Mouse (Mus musculus): Measurements from ENCODE around the gene Hhatl. TPM values are rescaled to one million over a fixed set of nuclear protein-coding genes. Genes with fewer than 3 reads are reported as not detected.

The Hhatl gene
- polyA plus RNA-seq, 2 experiments from 2014 or later, result not detected

DNA sequence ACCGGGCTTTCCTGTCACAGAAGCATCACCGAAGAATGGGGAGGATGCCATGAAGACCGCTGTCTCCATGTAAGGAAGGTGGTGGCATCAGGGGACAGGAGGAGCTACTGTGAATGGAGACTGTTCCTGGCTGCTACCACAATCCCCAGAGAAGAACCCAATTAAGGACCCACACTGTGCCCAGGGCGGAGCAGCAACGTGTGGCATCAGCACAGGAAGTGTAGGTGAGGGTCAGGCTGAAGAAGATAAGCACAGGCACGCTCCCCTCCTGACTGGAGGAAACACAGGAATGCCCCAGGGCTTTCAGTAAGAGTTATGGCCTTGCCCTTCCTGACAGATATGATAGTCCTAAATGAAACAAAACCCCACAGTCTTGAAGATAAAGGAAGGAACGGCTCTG is 10.4 kb upstream of the Hhatl start:
- ATAC-seq, result no peak

DNA sequence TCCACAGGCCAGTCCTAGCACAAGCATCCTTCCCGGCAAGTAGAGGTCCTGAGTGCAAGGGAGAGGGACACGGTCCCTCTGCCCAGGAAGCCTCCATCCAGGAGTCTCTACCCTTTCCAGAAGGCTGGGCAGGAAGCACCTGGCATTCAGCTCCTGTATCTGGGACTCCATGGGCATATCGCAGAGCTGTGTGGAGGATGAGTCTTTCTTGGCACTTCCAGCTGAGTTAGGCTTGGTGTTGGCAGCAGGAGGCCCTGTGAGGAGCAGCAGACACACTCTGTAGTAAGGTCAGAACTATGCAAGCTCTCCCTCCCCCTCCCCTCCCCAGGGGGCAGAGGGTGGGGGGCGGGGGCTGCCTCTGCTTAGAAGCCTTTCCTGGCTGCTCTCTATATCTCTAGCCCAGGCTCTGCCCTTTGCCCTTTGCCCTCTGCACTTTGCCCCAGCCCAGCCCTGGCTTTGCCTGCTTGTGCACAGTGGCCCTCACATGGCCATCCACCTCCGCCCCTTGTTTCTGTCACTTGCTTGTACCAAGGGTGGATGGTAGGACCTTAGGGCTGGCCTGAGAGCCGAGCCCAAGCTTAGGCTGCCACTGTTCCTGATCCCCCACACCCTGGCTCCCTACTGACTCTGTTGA is 6.7 kb upstream of the Hhatl start:
- ATAC-seq, result no peak

DNA sequence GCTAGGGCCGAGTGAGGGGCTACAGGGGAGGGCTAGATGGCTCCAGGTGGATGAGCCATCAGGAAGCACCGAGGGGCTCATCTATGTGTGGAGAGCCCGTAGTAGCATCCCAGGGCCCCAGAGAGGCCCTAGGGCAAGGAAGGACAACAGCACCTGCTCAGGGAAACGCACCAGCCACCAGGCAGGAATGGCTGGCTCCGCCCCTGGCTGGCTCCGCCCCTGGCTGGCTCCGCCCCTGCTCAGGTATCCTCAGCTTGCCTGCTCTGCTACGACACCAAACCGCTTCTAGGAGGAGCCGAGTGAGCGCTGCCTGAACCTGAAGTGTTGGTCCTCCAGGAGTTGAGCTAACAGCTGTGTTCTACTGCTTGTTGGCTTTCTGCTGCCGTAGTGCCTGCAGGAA is 5.4 kb upstream of the Hhatl start:
- no peak for ATAC-seq

DNA sequence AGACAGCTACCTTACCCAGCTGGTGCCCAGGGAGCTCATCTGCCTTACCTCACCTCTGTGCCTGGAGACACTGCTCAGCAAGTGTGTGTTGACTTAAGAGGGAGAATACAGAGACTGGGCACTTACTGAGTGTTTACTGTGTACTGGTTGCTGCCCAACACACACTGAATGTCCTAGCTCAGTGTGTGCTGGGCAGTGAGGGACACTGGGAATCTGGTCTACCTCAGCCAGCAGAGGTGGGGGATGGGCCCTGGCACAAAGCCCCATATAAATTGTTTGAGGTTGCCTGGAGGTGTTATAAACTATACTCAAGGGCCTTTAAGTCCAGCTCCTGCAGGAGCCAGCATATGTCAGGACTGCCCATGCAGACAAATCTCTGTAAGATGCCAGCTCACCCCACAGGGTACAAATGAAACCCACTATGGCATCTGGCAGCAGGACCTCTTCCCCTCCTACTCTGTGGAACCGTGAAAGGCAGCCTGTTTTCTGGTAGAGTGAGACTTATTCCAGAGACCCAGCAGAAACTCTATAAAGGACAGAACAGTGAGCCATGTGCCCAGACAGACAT is 2.7 kb upstream of the Hhatl start:
- no peak for ATAC-seq

DNA sequence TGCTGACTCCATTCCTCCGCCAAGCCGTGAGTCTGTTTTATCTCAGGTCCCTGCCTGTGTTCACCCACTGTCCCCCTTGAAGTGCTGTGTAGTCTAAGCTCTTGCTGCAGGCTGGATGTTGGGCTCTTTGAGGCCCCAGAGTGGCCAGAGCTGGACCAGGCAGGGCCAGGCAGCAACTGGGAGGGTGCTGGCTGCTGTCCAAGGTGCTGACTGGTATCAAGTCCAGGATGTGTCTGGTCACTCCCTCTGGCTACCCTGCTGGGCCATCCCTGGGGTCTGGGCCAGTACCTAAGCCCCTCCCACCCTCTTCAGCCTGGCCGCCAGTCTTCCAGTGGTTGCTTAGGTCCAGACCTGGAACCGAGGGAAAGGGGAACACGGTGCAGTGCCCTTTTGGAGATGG is 1.1 kb downstream of the Hhatl start:
- ATAC-seq, result no peak

DNA sequence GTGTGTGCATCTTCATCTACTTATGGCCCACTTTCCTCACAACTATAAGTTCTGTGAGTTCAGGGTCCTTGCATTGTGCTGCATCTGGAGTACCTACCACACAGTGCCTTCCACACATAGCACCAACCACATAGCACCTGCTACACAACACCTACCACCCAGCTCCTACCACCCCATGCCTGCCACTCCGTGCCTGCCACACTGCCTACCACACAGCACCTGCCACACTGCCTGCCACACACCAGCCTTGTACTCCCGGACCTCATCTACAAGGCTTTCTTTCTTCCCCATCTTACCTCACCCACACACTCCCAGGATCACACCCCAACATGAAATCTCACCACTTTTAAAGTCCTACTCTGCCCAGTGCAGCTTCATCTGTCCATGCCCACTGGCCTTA is 5.9 kb downstream of the Hhatl start:
- no peak for ATAC-seq

GRCm38 (mm10) chr9:121785261-121785660 is 7.0 kb downstream of the Hhatl start:
- ATAC-seq, result no peak

- no peak for ATAC-seq
Measured at GRCm38 (mm10) chr9:121784801-121785200, 7.5 kb downstream of the Hhatl start.

DNA sequence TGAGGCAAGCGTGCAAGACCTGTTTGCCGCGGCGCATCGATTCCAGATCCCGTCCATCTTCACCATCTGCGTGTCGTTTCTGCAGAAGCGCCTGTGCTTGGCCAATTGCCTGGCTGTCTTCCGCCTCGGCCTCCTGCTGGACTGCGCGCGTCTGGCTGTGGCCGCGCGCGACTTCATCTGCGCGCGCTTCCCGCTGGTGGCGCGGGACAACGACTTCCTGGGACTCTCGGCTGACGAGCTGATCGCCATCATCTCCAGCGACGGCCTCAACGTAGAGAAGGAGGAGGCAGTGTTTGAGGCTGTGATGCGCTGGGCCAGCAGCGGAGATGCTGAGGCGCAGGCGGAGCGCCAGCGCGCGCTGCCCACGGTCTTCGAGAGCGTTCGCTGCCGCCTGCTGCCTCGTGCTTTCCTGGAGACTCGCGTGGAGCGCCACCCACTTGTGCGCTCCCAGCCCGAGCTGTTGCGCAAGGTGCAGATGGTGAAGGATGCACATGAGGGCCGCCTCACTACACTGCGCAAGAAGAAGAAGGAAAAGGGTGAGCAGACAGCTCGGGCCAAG is 14.2 kb downstream of the Hhatl start:
- no peak for ATAC-seq

DNA sequence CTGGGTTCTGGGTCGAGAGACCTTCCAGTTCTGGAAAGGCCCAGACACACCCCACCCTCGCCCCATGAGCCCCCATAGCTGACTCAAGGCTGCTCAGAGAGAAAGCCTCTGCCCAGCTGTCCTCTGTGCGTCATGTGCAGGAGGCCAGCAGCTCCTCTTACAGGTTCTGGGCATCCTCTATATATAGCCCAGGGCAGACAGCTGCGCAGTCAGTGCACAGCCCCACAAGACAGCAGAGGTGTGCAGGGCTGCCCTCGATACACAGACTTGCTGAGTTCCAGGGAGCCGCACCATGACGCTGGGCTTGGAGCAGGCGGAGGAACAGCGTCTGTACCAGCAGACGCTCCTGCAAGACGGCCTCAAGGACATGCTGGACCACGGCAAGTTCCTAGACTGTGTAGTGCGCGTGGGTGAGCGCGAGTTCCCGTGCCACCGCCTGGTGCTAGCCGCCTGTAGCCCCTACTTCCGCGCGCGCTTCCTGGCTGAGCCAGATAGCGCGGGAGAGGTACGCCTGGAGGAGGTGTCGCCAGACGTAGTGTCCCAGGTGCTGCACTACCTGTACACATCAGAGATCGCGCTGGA is 14.7 kb downstream of the Hhatl start, which contains the start of gene Klhl40:
Gene Klhl40 (plus strand): TSS at position 124 of the 582 bp plus-strand sequence.
- ATAC-seq, result no peak

DNA sequence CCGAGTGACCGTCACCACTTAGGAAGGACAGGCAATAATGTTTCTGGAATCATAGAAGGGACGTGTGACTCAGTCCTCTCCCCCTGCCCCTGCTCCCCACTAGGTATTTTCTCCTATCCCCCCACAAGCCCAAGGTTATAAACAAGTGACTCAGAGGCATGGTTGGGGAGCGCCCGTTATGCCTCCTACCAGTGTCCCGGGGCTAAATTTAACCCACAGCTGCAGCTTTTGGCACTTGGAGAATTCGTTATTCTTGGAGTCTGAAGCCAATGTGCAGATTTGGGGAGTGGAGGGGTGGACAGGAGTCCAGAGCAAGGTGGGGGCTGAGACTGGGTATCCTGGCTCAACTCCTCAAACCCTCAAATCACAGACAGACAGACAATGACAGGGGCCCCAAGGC is 15.8 kb downstream of the Hhatl start:
- ATAC-seq, result no peak

DNA sequence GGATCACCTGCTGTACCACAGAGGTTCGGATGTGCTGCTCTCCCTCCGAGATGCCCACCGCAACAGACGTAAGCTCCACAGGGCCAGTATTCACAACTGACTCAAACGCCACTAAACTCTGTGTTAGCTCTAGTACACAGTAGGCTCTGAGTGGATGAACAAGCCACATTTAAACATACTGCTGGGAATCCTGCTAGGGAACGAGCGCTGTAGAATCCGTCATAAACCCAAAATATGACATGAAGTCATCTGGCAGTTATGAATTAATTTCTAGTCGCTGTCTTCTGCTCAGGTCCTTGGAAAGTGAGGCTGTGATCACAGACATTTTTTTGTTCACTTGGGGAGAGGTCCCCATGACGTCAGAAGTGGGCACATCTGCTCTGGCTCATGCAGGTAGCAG is 16.4 kb downstream of the Hhatl start:
- no peak for ATAC-seq

- no peak for ATAC-seq
Measured at GRCm38 (mm10) chr9:121772412-121772811, 19.9 kb downstream of the Hhatl start.

- no peak for ATAC-seq
Measured at GRCm38 (mm10) chr9:121765166-121765855, 27.0 kb downstream of the Hhatl start.

- no peak for ATAC-seq
Measured at GRCm38 (mm10) chr9:121763716-121764115, 28.6 kb downstream of the Hhatl start.

- no peak for ATAC-seq
Measured at GRCm38 (mm10) chr9:121762761-121763160, 29.5 kb downstream of the Hhatl start.

DNA sequence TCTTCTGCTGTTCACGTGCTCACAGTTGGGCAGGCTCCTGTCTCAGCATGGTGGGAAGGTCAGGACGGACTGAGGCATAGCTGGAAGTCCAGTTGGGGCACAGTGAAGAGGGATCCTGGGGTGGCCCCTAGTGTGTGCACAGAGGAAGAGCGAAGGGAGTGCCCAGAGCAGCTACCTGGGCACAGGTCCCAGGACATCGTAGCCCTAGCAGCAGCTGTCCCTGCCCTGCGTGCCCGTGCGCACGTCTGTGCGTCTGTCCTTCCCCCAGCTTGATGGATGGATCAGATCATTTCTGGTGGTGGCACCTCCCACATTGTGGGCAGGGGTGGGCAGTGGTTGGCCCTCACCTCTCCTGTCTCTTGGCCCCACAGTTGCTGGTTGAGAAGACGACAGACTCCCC is 30.1 kb downstream of the Hhatl start:
- no peak for ATAC-seq

DNA sequence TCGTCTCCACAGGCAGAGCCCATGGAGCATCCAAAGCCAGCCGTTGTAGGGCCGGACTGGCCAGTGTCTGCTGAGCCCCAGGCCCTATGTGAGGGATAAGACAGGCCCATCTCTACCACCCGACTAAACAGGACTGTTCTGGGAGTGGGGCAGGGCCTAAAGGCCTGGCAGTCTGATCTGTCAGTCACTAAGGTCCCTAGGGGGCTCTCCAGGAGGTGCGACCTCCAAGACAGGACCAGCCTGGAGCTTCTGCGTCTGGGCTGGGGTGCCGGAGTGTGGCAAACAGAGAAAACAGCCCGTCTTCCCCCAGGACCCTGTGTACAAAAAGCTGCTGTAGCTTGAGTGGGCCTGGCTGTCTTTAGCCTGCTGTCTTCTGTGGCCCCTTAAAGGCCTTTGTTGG is 30.5 kb downstream of the Hhatl start:
- no peak for ATAC-seq

DNA sequence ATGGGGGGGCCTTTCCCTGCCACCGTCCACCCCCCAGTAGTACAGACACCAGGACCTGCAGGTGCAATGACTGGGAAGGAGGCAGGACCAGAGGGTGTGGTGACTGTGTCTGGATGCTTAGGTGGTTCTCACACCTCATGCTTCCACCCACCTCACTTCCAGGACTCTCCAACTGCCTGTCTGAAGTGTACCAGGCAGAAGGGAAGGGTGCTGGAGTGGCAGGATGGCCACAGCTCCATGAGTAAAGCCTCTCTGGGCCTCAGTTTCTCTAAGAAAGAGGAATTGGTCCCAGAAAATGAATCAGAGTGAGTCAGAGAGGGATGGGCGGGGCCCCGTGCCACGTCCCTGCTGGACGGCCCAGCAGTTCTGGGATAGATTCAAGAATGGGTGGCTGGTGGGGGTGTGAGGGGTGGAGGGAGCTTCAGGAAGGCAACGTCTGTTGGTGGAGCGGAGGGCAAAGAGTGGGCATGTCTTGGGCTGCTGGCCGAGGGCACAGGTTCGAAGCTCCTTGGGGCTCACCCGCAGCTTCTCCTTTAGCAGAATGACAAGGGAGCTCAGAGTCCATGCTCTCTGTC is 31.1 kb downstream of the Hhatl start:
- no peak for ATAC-seq

DNA sequence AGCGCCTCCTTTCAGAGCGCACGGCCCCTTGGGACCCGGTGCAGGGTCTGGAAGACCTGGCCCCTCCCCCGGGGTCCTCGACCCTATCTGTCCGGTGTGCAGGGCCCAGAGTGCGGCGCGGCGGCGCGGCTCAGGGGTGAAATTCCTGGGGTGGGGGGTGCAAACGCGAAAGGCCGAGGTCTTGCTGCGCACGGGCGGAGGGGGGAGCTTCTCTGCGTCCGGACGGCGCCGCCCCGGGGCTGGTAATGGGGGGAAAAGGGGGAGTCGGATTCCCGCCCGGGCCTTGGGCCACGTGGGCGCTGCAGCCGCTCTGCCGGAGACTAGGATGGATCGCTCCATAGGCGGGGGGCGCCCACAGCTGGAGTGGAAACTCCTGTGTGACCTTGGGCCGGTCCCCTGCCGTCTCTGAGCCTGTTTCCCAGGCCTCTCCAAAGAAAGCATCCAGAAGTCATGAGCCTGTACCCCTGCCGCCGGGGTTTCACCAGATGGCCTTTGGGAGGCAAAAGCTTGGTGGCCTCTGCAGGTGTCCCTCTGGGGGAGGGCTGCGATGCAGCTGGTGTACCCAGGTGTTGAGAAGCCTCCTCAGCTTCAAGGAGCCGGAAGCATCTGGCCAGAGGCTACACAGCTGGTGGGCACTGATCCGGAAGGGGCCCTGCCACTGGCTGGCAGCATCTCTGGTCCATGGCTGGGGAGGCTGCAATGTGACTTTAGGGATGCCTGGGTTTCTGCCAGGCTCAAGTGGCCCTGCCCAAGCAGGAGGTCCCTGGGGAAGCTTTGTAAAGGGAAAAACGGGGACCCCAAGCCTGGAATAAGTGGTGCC is 31.8 kb downstream of the Hhatl start:
- ATAC-seq, result no peak

DNA sequence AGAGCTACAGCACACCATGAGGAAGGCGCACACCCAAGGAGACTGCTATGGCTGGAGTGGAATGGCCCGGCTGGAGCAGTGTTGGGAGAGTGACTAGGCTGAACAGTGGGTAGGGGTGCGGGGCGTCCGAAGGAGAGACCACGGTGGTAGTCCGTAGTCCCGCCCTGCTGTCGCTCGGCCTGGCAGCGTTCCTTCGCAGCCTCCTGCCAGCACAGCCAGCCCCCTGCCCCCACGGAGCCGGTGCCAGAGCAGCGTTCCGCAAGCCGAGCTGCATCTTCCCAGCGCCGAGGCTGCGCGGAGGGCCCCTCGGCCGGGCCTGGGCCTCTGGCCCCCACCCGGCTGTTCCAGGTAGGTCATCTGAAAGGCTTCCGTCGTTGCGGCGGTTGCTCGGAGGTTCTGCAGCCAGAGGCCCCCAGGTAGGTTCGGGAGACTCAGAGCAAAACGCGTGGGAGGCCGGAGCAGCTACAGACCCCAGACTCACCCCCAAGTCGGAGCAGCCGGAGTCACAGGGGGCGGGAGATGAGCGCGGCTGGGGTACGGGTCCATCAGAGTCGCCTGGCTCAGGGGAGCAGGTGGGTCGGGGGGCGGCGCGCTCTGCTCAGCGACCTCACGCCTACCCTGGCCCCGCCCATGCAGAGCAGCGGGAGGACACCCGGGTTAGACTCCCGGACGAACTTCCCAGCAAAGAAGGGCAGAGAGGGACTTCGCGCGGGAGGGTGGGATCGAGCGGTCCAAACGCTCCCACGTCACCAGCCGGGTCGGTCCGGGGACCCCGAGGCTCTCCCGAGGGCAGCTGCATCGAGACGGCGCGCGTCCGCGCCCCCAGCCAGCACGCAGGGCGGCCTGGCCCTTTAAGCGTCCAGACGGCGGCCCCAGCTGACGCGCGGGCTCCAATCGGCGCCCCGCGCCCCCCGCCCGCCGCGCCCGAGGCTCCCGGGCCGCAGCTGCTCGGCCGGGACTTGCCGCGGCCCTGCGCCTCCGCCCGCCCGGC is 32.9 kb downstream of the Hhatl start, which contains the start of gene Zfp651:
Gene Zfp651 (plus strand): TSS at position 240 of the 991 bp plus-strand sequence.
- peak; percentile 13 for ATAC-seq

Measured in activated CD4-positive, CD25-positive, alpha-beta regulatory T cell, adult 4 months (primary cell).